23 mouse cellular contexts compared by ENCODE assay signal in the genomic region with DNA sequence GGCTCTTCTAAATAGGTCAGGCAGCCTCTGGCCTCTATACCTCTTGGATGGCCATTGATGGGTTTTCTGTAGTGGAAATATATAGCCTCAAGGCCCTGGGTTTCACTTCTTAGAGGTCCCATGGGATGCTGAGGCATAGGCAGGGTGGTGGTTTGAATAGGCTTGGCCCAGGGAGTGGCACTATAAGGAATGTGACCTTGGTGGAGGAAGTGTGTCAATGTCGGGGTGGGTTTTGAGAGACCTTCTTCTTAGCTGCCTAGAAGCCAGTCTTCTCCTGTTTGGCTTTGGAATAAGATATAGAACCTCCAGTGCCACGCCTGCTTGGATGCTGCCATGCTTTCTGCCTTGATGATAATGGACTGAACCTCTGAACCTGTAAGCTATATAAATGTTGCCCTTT. TPM values are rescaled to one million over a fixed set of nuclear protein-coding genes. Genes with fewer than 3 reads are reported as not detected.
DNase-seq lines count a peak whose midpoint lies in the region.
"Had no signal": no experiment of that assay in that cellular context is flagged by ENCODE, and none has a peak within 500 bp of the region (broad histone marks: within the 10 kb centered on the region; RNA-seq: fewer than 3 reads in every experiment).

No protein-coding gene starts in this region.

- H3K4me3 ChIP-seq in hindbrain, embryonic 10.5 days, result no peak overlapping the region

- no peak overlapping the region for H3K27ac ChIP-seq in hindbrain, embryonic 10.5 days

- H3K9me3 ChIP-seq in hindbrain, embryonic 10.5 days, result 0 out of 2 replicates have a peak, but pooled peaks cover 8% of the 10 kb centered on the region
- H3K9me3 ChIP-seq: G1E had no signal

- peaks cover 16% of the 10 kb centered on the region for H3K4me1 ChIP-seq in hindbrain, embryonic 10.5 days (replicated peaks)

- intact Hi-C loops in heart, postnatal 14 days (cut with DNase I), result no loop called here

- peaks cover 5% of the 10 kb centered on the region; the same call in 1 of the 2 replicates for H3K27me3 ChIP-seq in hindbrain, embryonic 10.5 days (ENCODE audit: insufficient read depth, poor library complexity, severe bottlenecking)
- H3K27me3 ChIP-seq: CH12.LX, Patski had no signal

- 89% methylated on average over 2 of the region's 2 CpGs for WGBS in hindbrain, embryonic 10.5 days

- no peaks in the 10 kb centered on the region for H3K36me3 ChIP-seq in hindbrain, embryonic 10.5 days
- H3K36me3 ChIP-seq: G1E had no signal

- DNase-seq in ES-CJ7 (ENCODE audit: low read depth, low spot score) (peak; percentile 26), R1 (ENCODE audit: low read depth, low spot score) (peak; percentile 60), ZHBTc4 (ENCODE audit: low read depth, low spot score) (peak; percentile 51)
- DNase-seq in hindbrain, embryonic 10.5 days (ENCODE audit: low spot score), result no peak
- no peak for DNase-seq in heart, postnatal 14 days
- no peak for DNase-seq in adrenal gland, adult (ENCODE audit: inconsistent age in 2 of 2, low spot score in 1 of 2)
- DNase-seq: adrenal gland, adult 2 months; adrenal gland, adult 8-10 months; adrenal gland, postnatal 10 days; adrenal gland, postnatal 14 days; adrenal gland, postnatal 25 days; adrenal gland, postnatal 36 days; B cell, adult 2 months; cerebellum, adult 11 months; cerebellum, adult 11-12 months; cerebellum, adult 18-20 months; cerebellum, adult 2 months; cerebellum, adult 8-10 months; cerebellum, adult 9-10 months; cerebellum, adult 9-11 months had no signal

RNA-seq across cellular contexts. Expression of gene Hpcal1, which starts 59.5 kb away (rescaled TPM):
- polyA plus RNA-seq in hindbrain, embryonic 10.5 days (2016; fragmentation: Nextera tagmentation; extraction: Ambion mirVana), result 35.9 and 39.9 TPM in 2 replicates
- total RNA-seq in heart, postnatal 14 days (2021), result 10 to 100 TPM; 26.4 to 27.1 TPM
- total RNA-seq: G1E had no signal
- polyA plus RNA-seq: G1E had no signal

Comparison
In these comparisons a context has a peak if more than half of its experiments do, and no peak if none do; other contexts are left out.
1. DNase-seq: peak in ES-CJ7 (single experiment), R1 (single experiment) and ZHBTc4 (single experiment); none in hindbrain, embryonic 10.5 days (single experiment), heart, postnatal 14 days (0 of 2) and adrenal gland, adult (0 of 2).